Mouse (Mus musculus) ES-Bruce4 (cell line): ENCODE measurements at regions not wholly inside any gene's neighbourhood (a gene's known extent, or its start where the extent isn't known, plus 50 kb on each side); places are given as distances from the start of the nearest gene placed in this dataset.

Source experiments
- H3K27ac ChIP-seq: 2 replicates; pipeline ENCODE4 v1.5.1; 2012; ENCODE audit warnings: low read length, inconsistent platforms; ENCODE audit not compliant: insufficient read depth
- H3K27me3 ChIP-seq: 2 replicates; pipeline ENCODE4 v1.6.1; 2012; ENCODE audit warnings: mild to moderate bottlenecking, low read length, inconsistent platforms; ENCODE audit not compliant: control insufficient read depth, poor library complexity, insufficient read depth, severe bottlenecking
- H3K36me3 ChIP-seq: 2 replicates; pipeline ENCODE4 v1.6.1; 2012; ENCODE audit warnings: inconsistent platforms, mild to moderate bottlenecking, low read length, moderate library complexity; ENCODE audit not compliant: control insufficient read depth, poor library complexity, insufficient read depth, severe bottlenecking
- H3K4me1 ChIP-seq: one replicate; pipeline ENCODE4 v1.8.1; 2011; ENCODE audit warnings: low read length; ENCODE audit not compliant: control insufficient read depth, insufficient read depth
- H3K4me3 ChIP-seq: 2 replicates; pipeline ENCODE4 v1.5.1; 2011; ENCODE audit warnings: low read depth, mild to moderate bottlenecking, low read length
- H3K9ac ChIP-seq: 2 replicates; pipeline ENCODE4 v1.6.1; 2012; ENCODE audit warnings: low read depth, mild to moderate bottlenecking, inconsistent platforms; ENCODE audit not compliant: poor library complexity, severe bottlenecking
- H3K9me3 ChIP-seq: replicated peaks from 2 replicates; pipeline ENCODE4 v1.6.1; 2012; ENCODE audit warnings: mild to moderate bottlenecking, low read length, inconsistent platforms; ENCODE audit not compliant: control insufficient read depth, poor library complexity, insufficient read depth, severe bottlenecking
- CTCF ChIP-seq: IDR thresholded peaks from one replicate; pipeline ENCODE4 v1.8.1; 2011; ENCODE audit warnings: low read depth, low read length
- EP300 ChIP-seq: IDR thresholded peaks from 2 replicates; pipeline ENCODE4 v1.6.1; 2011; ENCODE audit warnings: low read depth, low read length; ENCODE audit not compliant: insufficient read depth
- POLR2A ChIP-seq: IDR thresholded peaks from one replicate; pipeline ENCODE4 v1.8.1; 2011; ENCODE audit warnings: low read length; ENCODE audit not compliant: insufficient read depth

DNA sequence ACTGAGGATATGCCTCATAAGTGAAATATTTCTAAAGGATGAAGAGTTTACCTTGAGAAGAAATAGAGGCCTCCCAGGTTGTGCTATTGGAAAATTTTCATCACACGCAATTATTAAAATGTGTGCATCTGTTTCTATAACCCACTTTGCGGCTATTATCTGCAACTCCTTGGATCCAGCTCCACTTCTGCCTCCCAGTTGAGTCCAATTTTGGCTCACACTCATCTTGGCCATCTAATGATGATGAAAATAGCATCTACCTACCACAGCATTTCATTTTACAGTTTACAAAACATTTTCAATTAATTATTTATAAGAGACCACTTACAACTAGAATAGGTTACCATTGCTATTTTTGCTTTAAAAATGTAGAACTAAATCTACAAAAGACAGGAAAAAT is 554.3 kb upstream of the Sptlc3 start:
- peaks cover 2% of the 10 kb centered on the region; the same call in 1 of the 2 replicates for H3K9me3 ChIP-seq
- no peak for TF ChIP-seq EP300
- no peak for TF ChIP-seq POLR2A
- no peak for TF ChIP-seq CTCF
- no peak overlapping the region for H3K9ac ChIP-seq
- H3K4me3 ChIP-seq: no peak overlapping the region
- H3K27me3 ChIP-seq: no peaks in the 10 kb centered on the region
- H3K27ac ChIP-seq: no peak overlapping the region
- no peaks in the 10 kb centered on the region for H3K4me1 ChIP-seq
- H3K36me3 ChIP-seq: no peaks in the 10 kb centered on the region

DNA sequence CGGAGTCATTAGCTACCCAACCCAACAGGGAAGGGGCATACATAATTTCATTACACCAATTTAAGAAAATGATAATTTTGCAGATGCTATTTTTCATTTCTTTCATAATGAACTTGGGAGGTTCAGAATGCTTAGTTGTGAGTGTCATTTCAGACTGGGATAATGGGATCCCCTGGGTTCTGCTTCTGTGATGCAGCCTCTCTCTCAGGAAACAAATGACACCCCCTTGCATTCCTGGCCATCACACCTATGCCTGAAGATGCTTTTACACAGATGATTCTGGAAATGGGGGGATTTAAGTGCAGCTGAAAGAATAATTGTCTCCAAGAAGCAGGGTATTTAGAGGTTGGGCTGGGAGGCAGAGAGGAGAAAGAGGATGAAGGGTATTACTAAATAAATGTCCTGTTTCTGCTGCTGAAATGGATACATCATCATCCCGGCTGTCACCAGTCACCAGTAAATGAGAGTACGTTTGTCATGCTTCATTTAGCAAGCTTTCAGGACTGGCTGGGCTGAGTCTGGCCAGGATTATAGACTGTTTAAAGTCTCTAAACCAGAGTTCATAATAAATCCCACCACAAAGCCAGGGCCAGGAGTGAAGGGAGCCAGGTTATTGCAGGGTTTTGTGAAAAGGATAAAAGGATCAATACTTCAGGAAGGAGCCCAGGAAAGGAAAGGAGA is 527.5 kb upstream of the Sptlc3 start:
- no peak overlapping the region for H3K4me3 ChIP-seq
- TF ChIP-seq POLR2A (no peak), CTCF (no peak), EP300 (no peak)
- no peaks in the 10 kb centered on the region for H3K27me3 ChIP-seq
- no peak overlapping the region for H3K9ac ChIP-seq
- H3K27ac ChIP-seq: no peak overlapping the region
- no peaks in the 10 kb centered on the region for H3K4me1 ChIP-seq
- no peaks in the 10 kb centered on the region for H3K36me3 ChIP-seq
- no peaks in the 10 kb centered on the region for H3K9me3 ChIP-seq

DNA sequence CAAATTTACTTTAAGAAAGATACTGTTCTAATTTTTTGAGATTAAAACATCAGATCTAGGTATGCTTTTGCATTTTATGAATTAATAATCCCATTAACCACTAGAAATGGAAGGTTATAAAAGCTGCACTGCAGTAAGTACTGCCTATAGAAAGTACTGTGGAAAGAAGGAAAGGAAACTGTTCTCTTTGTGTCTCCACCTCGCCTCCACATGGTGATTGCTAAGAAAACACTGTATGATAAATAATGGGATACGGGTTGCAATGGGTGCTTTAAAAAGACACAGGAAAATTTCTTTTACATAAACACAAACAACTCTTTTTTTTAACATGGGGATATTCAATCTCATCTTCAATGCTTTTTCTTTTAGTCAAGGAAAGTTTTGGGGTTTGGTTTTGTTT is 519.2 kb upstream of the Sptlc3 start:
- Histone ChIP-seq H3K4me1 (no peaks in the 10 kb centered on the region), H3K9ac (no peak overlapping the region), H3K27me3 (no peaks in the 10 kb centered on the region), H3K36me3 (no peaks in the 10 kb centered on the region), H3K9me3 (no peaks in the 10 kb centered on the region), H3K27ac (no peak overlapping the region), H3K4me3 (no peak overlapping the region)
- TF ChIP-seq CTCF (no peak), POLR2A (no peak), EP300 (no peak)

DNA sequence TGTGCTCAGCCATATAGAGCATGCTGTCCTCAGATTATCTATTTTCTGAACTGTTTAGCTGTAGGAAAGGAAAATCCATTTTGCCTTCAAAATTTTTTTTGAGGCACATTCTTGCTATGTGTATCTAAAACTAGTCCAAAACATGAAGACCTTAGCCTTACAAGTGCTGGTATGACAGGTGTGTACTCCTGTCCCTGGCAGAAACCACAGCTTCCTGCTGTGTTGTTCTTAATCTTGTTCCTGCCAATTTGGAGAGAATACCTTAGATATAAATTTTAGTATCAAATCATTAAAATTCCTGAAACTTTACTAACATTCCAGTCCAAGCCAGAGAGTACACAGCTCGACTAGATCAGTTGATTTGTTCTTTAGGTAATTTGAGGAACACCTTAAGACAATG is 503.7 kb upstream of the Sptlc3 start:
- Histone ChIP-seq H3K27me3 (no peaks in the 10 kb centered on the region), H3K4me1 (no peaks in the 10 kb centered on the region), H3K36me3 (no peaks in the 10 kb centered on the region), H3K9me3 (no peaks in the 10 kb centered on the region), H3K27ac (no peak overlapping the region), H3K9ac (no peak overlapping the region), H3K4me3 (no peak overlapping the region)
- TF ChIP-seq CTCF (no peak), POLR2A (no peak), EP300 (no peak)

DNA sequence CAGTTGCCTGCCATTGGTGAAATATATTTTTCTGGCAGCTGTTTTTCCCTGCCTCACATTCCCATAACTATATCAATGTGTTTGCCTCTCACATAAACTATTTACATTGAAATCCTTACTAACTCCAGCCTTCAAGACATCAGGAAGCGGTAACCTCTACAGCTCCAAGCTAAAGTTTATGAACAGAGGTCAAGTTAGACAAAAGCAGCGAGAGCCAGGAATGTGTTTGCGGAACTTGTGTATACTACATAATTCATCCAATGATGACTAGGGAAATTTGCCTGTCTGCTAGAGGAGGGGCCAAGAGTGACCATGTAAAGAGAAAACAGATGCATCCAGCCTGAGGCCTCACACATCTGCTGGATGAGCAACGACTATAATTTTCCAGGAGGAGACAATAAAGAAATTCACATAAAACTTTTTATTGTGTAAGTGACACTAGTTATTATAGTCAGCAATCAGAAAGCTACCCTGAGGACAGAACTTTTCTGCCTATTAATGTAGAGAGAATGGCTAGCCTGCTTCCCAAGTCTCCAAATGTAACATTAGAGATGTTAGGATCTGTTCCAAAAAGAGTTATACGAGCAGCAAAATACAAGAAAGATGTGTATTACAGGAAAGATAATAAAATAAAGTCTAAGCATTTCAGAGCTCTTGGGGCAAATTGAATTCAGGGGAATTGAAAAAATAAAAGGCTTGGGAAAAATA is 461.5 kb upstream of the Sptlc3 start:
- Histone ChIP-seq H3K36me3 (no peaks in the 10 kb centered on the region), H3K9ac (no peak overlapping the region), H3K27ac (no peak overlapping the region), H3K4me3 (no peak overlapping the region), H3K27me3 (no peaks in the 10 kb centered on the region), H3K4me1 (no peaks in the 10 kb centered on the region), H3K9me3 (no peaks in the 10 kb centered on the region)
- TF ChIP-seq EP300: no peak
- no peak for TF ChIP-seq POLR2A
- no peak for TF ChIP-seq CTCF

DNA sequence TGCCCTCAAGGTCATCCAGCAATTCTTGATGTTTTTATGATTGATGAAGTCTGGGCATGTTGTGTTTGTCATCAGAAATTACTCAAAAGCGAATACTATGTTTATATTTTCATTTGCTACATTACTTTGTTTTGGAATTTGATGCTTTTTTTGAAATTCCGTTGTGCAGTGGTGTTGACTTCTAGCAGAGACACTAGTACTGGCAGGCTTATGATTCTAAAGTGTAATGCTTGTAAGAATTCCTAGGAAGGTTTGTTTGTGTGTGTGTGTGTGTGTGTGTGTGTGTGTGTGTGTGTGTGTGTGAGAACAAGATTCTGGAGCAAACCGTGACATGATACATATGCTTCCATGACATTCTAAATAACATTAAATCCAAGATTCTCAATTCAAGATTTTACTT is 458.9 kb upstream of the Sptlc3 start:
- H3K9me3 ChIP-seq: no peaks in the 10 kb centered on the region
- no peaks in the 10 kb centered on the region for H3K36me3 ChIP-seq
- H3K4me1 ChIP-seq: no peaks in the 10 kb centered on the region
- TF ChIP-seq POLR2A (no peak), CTCF (no peak), EP300 (no peak)
- no peak overlapping the region for H3K27ac ChIP-seq
- H3K27me3 ChIP-seq: no peaks in the 10 kb centered on the region
- H3K4me3 ChIP-seq: no peak overlapping the region
- no peak overlapping the region for H3K9ac ChIP-seq
